Mouse (Mus musculus) olfactory bulb, adult 2 months (tissue): ENCODE measurements around the gene Krtdap.

Experiments used
- CTCF ChIP-seq: fragments of 200-500 bp; IDR thresholded peaks from 2 replicates; pipeline ENCODE4 v1.5.1; 2012; ENCODE audit warnings: low read depth, mild to moderate bottlenecking, low read length, moderate library complexity; ENCODE audit not compliant: insufficient read depth
- POLR2A ChIP-seq: fragments of 200-500 bp; IDR thresholded peaks from 2 replicates; pipeline ENCODE4 v1.6.1; 2012; ENCODE audit warnings: mild to moderate bottlenecking, low read depth, low read length, moderate library complexity; ENCODE audit not compliant: insufficient read depth

GRCm38 (mm10) chr7:30812291-30812807 is 24.7 kb downstream of the Krtdap start:
- TF ChIP-seq POLR2A (no peak), CTCF (no peak)
